Mouse (Mus musculus) c-Kit-negative CD71-positive TER-119-positive erythroid progenitor cells, embryonic 14.5 days (primary cell): ENCODE measurements around the gene Heatr5a.
A peak's percentile ranks its signal among the peaks of the same experiment; 100 is the strongest.

Experiments
- DNase-seq: peaks from one replicate; pipeline ENCODE4 v3.0.0-alpha.2; 2013; ENCODE audit warnings: low read depth, low spot score

Heatr5a gene

GRCm38 (mm10) chr12:51849902-51850301 lies 121.2 kb downstream of the Heatr5a start:
- no peak for DNase-seq

GRCm38 (mm10) chr12:51847953-51848680 lies 123.0 kb downstream of the Heatr5a start:
- DNase-seq: no peak

GRCm38 (mm10) chr12:51845261-51845660 lies 125.9 kb downstream of the Heatr5a start:
- DNase-seq: no peak

GRCm38 (mm10) chr12:51844771-51845256 lies 126.3 kb downstream of the Heatr5a start:
- DNase-seq: peak; percentile 99

GRCm38 (mm10) chr12:51843576-51844520 lies 127.3 kb downstream of the Heatr5a start:
- DNase-seq: no peak

GRCm38 (mm10) chr12:51842081-51842864 lies 128.8 kb downstream of the Heatr5a start:
- no peak for DNase-seq

- no peak for DNase-seq
Measured at GRCm38 (mm10) chr12:51839856-51840255, 131.3 kb downstream of the Heatr5a start.

GRCm38 (mm10) chr12:51835219-51835618 lies 135.9 kb downstream of the Heatr5a start:
- DNase-seq: no peak

GRCm38 (mm10) chr12:51831931-51832330 lies 139.2 kb downstream of the Heatr5a start:
- DNase-seq: no peak

- no peak for DNase-seq
Measured at GRCm38 (mm10) chr12:51831296-51831695, 139.8 kb downstream of the Heatr5a start.

- no peak for DNase-seq
Measured at GRCm38 (mm10) chr12:51830671-51831070, 140.4 kb downstream of the Heatr5a start.

- DNase-seq: no peak
Measured at GRCm38 (mm10) chr12:51830077-51830402, 141.1 kb downstream of the Heatr5a start.

- peak; percentile 81 for DNase-seq
Measured at GRCm38 (mm10) chr12:51829290-51830076, 141.6 kb downstream of the Heatr5a start, which contains the start of gene Hectd1. Hectd1 (minus strand) TSS chr12:51829536.

- DNase-seq: peak; percentile 51
Measured at GRCm38 (mm10) chr12:51828716-51829289, 142.3 kb downstream of the Heatr5a start.

- DNase-seq: no peak
Measured at GRCm38 (mm10) chr12:51827958-51828650, 143.0 kb downstream of the Heatr5a start.
